Mouse (Mus musculus): Measurements from ENCODE around the gene Gm26741. TPM values are rescaled to one million over a fixed set of nuclear protein-coding genes. Genes with fewer than 3 reads are reported as not detected.
"Not testable (repeated sequence)": the region's sequence is repeated elsewhere in the genome, so short reads cannot be mapped to it uniquely, and the experiment has no call there.

The Gm26741 gene
- not detected for total RNA-seq (2022)

DNA sequence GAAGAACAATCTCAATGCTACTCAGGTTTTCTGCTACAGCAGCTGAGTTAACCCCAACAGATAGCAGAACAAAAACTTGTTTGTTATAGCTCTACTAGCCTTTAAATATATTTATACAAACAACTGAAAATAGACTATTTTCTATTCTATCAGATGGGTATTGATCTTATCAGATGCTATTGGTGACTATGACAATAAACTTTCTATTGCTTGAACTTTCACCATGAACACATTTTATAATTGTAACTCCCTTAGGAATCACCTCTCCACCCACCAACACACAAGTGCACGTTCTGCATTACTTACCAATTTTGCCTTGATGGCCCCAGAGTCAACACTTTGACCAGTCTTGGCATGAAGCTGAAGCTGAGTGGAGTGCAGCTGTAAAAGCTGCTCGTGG, at the start of gene Gm26741:
Gene Gm26741, plus strand, starts transcription at position 301 of the 400 bp plus-strand sequence.
- DNase-seq (ENCODE audit: low spot score in 2 of 2), result no peak

DNA sequence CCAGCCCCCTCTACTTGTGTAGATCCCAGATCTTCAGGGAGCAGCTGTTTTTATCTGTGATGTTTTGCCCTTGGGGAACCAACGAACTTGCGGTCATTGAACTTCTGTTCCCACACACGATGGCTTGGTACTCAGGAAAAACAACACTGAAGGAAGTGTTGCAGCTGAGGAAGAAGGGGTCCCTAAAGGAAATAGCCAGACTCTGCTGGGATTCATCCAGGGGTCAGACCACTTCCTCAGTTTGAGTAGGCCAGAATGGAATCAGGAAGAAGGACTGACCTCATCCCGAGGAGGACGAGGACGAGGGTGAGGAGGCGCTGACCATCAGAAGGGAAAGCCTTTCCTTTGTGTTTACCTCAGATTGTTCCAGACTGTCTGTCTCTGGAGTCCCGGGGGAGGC, 49.4 kb upstream of the Gm26741 start:
- no peak for DNase-seq (ENCODE audit: low spot score in 2 of 2)

GRCm38 (mm10) chr10:52319506-52320286, 38.9 kb upstream of the Gm26741 start:
- DNase-seq (ENCODE audit: low spot score in 2 of 2), result no peak

DNA sequence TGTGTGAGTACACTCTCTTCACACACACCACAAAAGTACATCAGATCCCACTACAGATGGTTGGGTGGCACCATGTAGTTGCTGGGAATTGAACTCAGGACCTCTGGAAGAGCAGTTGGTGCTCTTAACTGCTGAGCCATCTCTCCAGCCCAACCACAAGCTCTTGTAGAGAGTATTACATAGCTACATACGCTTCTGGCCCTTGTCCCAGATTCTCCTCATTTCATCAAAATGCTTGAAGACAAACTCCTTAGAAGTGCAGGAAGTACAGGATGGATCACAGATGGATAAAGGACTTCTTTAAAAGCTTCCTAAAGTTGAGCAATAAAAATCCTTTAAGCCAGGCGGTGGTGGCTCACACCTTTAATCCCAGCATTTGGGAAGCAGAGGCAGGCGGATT, 36.6 kb upstream of the Gm26741 start:
- no peak for DNase-seq (ENCODE audit: low spot score in 2 of 2)

DNA sequence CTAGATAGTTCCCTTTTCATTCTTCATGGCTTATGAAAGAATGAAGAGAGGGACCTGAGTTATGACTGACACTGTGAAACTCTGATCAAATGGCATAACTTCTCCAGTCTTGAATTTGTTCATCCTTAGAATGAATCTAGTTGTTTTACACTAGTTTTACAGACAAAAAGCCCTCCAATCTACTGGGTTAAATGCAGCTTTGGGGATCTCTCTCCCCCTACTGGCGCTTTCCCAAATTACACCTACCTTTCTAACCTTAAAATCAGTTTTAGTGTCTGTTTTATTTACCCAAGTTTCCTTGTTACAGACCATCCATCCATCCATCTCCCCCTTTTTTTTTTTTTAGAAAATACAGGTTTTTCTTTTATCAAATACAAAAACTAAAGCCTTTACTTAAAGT, 27.6 kb upstream of the Gm26741 start:
- DNase-seq (ENCODE audit: low spot score in 2 of 2), result no peak

GRCm38 (mm10) chr10:52343324-52343723, 15.2 kb upstream of the Gm26741 start:
- not testable (repeated sequence) for DNase-seq (ENCODE audit: low spot score in 2 of 2)

DNA sequence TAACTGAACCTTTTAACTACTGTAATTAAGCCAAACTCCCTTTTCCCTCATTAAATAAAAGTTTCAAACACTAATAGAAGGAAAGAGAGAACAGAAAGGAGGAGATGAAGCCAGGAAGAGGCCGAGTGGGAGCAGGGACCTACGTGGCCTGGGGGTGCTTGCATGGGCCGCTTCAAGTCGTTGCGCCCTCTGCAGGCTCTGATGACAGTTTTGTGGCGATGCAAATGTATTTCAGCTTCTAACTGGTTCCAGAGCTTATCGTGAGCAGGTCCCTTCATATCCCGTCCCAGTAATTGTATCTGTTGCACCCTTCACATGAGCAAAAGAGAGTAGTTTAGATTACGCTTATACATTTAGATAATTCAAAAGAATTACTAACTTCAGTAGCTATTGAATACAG, 5.4 kb upstream of the Gm26741 start:
- no peak for DNase-seq (ENCODE audit: low spot score in 2 of 2)

DNA sequence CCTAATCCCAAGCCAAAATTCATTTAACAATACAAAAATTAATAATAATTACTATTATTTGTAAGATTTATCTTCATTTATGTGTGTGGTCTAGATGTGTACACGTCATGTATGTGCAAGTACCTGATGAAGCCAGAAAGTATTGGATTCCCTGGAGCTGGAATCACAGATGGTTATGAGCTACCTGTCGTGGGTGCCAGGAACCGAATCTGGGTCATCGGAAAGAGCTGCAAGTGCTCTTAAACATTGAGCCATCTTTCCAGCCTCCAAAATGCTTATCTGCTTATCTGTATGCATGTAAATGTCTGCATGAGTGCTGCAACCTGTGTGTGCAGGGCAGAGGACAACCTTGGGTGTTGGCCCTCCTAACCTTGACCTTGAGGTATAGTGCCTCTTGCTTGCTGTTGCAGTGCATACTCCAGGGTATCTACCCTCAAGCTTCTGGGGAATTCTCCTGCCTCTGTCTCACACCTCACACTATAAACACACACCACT, 1.7 kb downstream of the Gm26741 start:
- no peak for DNase-seq (ENCODE audit: low spot score in 2 of 2)

DNA sequence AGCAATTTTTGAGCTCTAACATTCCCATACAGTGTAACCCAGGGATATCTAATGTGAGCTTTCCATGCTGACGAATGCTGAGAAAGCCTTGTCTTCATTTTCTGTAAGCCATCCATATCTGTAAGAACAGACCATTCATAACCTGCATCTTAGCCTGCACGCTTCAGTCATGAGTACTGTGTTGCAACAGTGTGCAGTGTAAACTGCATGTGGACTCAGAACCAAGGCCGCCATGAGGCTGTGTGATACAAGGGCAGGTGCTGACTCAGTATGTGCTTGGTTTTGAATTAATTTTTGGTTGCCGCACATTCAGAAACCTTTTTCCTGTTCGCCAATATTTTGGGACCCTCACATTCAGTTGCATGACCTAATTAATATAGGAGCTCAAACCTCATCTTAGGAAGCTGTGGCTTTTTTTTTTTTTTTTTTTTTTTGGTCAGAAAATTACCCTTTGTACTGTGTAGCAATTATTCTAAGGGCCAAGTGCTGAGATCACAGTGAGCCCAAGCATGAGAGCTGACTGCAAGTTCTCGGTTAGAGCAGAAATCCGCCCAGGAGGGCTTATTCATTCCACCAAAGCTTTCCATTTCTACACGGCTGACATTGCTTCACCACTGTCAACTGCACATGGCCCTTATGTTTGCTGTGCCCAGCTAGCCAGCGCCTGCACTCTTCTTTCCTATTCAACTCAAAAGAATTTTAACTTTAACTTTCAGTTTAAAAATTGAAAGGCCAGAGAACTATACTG, 2.5 kb downstream of the Gm26741 start:
- no peak for DNase-seq (ENCODE audit: low spot score in 2 of 2)

DNA sequence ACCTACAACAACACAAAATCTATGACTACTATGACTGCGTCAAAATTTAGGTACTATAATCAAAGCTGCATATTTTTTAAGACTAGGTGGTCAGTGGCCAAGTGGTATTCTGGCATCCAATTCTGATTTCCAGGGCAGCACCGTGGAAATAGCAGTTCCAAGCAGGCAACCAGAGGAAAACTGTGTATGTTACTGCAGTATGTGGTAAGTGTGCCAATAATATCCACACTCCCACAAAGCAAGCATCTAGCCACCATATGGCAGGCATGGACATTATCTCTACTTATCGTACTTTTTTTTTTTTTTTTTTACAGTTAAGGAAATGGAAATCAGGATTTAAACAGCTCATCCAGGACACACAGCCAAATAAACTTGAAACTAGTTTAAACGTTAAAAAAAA, 9.8 kb downstream of the Gm26741 start:
- DNase-seq (ENCODE audit: low spot score in 2 of 2), result no peak

DNA sequence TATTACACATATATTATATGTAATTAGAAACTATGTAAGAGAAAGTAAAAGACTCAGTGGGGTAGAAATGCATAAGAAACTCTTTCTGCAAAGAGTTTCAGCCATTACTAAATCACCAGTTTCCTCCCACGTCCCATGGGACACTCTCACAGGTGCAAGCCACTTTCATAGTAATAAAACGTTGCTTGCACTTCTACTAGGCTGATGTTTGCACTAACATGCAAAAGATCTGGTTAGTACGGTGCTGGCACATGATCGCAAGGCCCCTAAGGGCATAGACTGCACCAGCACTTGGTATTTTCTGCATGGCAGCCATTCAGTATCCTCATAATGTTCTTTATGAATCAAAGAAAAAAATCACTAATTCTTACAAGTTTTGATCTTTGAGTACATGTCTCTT, 15.3 kb downstream of the Gm26741 start:
- DNase-seq (ENCODE audit: low spot score in 2 of 2), result no peak

GRCm38 (mm10) chr10:52374651-52375050, 16.1 kb downstream of the Gm26741 start:
- DNase-seq (ENCODE audit: low spot score in 2 of 2), result no peak

GRCm38 (mm10) chr10:52376422-52376821, 17.9 kb downstream of the Gm26741 start:
- DNase-seq (ENCODE audit: low spot score in 2 of 2), result no peak

- DNase-seq (ENCODE audit: low spot score in 2 of 2), result no peak
Observed at GRCm38 (mm10) chr10:52377813-52378212, 19.2 kb downstream of the Gm26741 start.

GRCm38 (mm10) chr10:52381321-52381801, 22.8 kb downstream of the Gm26741 start:
- peak in 1 of 2 experiments; percentile 29 for DNase-seq (ENCODE audit: low spot score in 2 of 2)

DNA sequence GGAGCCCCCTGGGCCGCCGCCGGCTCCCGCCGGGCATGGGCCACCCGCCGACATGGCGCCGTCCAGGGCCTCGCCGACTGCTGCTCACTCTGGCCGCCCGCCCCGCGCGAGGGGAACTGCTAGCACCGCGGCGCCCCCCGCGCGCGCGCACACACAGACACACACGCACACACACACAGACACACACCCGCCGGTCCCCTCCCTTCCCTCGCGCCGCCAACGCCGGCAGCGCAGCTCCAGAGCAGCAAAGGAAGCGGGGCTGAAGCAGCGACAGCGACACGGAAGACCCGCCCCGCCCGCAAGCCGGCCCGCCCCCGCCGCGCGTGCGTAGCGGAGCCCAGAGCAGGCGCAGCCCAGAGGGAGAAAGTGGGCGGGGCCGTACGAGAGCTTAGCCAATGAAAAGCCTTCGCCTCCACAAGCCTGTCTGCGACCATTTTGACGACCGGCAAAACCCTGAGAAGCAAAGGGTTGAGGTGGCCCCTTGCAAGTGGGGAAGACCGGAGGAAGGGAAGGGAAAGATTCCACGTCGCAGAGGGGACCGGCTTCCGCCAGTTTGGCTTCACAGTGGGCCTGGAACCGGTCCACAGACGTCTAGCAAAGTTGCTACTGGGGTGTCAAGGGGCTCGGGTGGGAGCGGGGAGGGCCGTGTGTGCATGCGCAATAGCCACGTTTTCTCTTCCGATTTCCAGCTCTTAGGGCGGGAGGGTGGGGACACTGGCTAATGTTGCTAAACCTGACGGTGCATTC, 23.5 kb downstream of the Gm26741 start, which contains the start of gene Gopc:
Gene Gopc, minus strand, starts transcription at position 280 of the 747 bp plus-strand sequence.
- peak; percentile 92 to 97 for DNase-seq (ENCODE audit: low spot score in 2 of 2)

DNA sequence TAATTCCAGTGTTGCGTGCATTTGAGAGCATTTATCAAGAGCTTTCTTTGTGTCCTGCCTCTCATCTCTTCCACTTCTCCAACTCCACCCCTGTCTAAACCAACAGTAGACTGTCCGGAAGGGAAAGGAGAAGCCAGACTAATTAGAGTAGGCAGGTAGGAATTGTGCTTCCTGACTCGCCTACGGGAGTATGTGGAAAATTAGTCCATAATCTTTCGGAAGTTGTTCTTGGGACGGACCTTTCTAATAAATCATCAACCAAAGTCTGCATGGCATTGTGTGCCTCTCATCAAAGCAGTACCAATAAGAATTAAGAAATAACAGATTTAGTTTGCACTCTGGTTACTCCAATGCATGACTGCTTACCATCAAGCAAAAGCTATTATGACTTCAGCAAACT, 24.5 kb downstream of the Gm26741 start:
- no peak for DNase-seq (ENCODE audit: low spot score in 2 of 2)

DNA sequence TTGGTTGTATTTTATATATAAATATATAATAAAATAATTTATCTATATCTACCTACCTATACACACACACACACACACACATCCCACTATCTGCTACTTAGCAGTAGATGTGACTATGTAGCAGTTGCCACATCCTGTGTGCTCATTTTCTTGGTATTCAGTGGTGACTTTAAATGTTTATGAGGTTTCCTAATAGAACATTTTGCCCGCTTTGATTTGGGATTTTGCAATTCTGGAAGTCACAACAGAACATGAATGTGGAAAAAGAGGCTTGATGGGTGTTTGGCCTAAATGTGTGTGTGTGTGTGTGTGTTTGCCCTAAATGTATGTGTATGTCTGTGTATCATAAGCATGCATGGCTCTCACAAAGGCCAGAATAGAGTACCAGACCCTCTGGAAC, 25.0 kb downstream of the Gm26741 start:
- no peak for DNase-seq (ENCODE audit: low spot score in 2 of 2)

- peak; percentile 10 to 20 for DNase-seq (ENCODE audit: low spot score in 2 of 2)
Observed at GRCm38 (mm10) chr10:52384823-52385610, 26.4 kb downstream of the Gm26741 start.

DNA sequence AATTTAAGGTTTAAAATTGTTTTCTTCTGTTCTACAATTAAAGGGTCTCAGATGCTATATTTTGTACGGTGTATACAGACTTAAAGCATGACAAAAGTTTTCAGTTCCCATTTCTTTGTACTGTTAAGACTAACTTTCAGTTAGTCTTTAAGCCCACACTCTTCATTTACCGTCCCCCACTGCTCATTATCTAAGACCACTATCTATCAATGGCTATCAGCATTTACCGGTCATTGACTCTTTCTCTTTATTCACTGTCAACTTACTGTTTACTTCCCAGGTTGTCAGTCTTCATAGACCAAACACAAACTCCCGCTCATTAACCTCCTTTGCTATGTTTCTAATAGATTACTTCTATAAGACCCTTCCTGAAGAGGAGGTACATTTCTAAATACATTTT, 28.6 kb downstream of the Gm26741 start:
- no peak for DNase-seq (ENCODE audit: low spot score in 2 of 2)

- no peak for DNase-seq (ENCODE audit: low spot score in 2 of 2)
Observed at GRCm38 (mm10) chr10:52388922-52389430, 30.4 kb downstream of the Gm26741 start, which contains the start of gene Nepn. Gene Nepn, plus strand, starts transcription at chr10:52388972.
